Mouse (Mus musculus): ENCODE data around the gene Actbl2. TPM values are rescaled to one million over a fixed set of nuclear protein-coding genes. Genes with fewer than 3 reads are reported as not detected.

Actbl2 gene
- total RNA-seq, 2 experiments from 2014 or later = not detected

DNA sequence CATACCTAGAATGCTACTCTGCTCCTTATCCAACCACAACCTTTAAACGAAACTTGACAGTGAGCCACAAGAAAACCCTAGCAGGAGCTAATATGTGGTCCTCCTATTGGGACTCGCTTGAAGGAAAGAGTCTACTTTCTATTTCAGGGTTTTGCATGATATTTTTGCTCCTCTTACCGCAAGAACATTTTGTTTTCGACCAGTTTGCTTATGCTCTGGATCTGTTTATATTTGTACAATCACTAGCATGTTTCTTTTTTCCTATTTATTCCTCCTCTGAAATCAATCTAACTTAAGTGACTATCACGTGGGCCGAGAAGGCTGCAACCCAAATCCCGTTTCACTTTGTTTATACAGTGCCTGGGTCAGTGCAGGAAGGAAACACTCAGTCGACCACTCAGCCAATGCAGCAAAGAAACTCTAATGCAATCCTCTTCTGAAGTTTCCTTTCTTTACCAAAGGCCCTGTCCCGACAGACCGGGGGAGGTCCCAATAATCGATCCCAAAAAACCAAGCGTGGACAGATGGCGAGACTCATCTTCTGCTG, 15.0 kb downstream of the Actbl2 start:
- no peak for DNase-seq (ENCODE audit: low spot score in 2 of 2)

DNA sequence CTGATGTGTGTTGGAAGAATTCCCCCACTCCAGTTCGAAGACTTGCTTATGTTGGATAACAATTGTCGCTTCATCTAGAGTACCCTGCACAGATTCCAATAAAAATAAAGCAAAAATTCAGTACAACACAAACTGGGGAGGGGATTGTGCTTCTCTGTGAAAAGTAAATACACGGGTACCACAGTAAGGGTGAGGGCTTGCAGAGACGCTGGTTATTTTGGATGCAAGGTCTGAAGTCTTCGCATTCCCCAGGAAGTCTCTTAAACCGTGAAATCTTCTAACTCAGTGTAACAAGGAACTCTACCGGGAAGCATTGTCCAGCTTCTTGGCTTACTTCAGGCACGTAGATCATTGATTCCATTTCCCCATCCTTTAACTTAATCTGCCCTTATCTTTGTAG, 17.1 kb downstream of the Actbl2 start:
- DNase-seq (ENCODE audit: low spot score in 2 of 2) = no peak

GRCm38 (mm10) chr13:111286461-111287385, 31.9 kb downstream of the Actbl2 start:
- DNase-seq (ENCODE audit: low spot score in 2 of 2) = peak; percentile 23 to 46

DNA sequence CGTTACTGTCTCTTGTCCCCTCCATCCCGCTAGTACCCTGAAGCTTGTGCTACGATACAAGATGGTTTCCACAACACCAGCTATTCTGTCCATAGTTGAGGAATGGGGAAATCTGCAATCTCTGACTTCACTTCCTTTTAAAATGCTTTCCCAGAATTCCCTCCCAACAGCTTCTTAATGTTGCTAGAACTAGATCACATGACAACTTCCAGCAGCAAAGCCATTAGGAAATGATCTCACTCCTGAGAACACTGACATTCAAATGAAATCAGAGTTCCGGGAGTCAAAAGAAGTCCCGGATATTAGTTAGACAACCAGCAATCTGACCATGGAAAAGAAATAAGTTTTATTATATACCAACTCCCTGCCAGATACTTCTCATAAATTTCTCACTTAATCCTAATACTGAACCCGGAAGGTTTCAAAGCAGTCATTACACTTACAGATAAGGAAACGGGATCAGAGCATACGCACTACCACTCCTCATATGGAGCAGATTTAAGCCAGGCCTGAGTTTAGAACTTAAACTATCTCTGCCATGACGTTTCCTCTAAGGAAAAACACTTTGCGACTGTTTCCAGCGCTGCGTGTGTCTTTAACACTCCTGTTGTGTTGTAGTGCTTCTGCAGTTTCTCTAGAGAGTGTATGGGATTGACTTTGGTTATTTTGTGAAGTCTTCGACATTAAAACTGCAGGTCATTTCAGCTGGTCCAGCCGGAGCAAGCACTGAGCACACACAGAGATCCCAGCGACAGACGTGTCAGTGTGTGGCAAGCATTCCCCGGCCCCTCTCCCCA, 36.5 kb downstream of the Actbl2 start:
- DNase-seq (ENCODE audit: low spot score in 2 of 2) = no peak

- peak; percentile 70 to 77 for DNase-seq (ENCODE audit: low spot score in 2 of 2)
Measured at GRCm38 (mm10) chr13:111291958-111292493, 37.2 kb downstream of the Actbl2 start.

DNA sequence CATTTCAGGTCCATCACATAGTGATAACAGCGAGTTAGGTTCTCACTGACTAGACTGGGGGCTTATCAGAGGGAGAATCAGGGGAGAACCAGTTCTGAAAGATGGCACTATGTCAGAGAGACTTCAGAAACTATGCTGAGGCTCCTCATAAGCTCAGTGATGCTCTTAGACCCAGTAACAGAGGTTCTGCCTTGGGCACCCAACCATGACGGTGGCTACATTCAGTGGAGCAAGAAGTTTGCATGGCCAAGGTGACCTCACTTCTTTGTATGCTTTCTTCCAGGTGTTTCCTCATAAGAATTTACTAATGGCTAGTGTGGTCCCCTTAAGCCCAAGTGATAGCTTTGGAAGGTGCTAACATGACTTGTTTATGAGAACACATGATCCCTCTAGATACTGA, 38.7 kb downstream of the Actbl2 start:
- no peak for DNase-seq (ENCODE audit: low spot score in 2 of 2)

GRCm38 (mm10) chr13:111294965-111295494, 40.2 kb downstream of the Actbl2 start:
- DNase-seq (ENCODE audit: low spot score in 2 of 2) = no peak

- no peak for DNase-seq (ENCODE audit: low spot score in 2 of 2)
Measured at GRCm38 (mm10) chr13:111296029-111296428, 41.2 kb downstream of the Actbl2 start.

GRCm38 (mm10) chr13:111297614-111298013, 42.8 kb downstream of the Actbl2 start:
- DNase-seq (ENCODE audit: low spot score in 2 of 2) = no peak

- DNase-seq (ENCODE audit: low spot score in 2 of 2) = no peak
Measured at GRCm38 (mm10) chr13:111299145-111299713, 44.4 kb downstream of the Actbl2 start.

- no peak for DNase-seq (ENCODE audit: low spot score in 2 of 2)
Measured at GRCm38 (mm10) chr13:111300846-111301245, 46.0 kb downstream of the Actbl2 start.

DNA sequence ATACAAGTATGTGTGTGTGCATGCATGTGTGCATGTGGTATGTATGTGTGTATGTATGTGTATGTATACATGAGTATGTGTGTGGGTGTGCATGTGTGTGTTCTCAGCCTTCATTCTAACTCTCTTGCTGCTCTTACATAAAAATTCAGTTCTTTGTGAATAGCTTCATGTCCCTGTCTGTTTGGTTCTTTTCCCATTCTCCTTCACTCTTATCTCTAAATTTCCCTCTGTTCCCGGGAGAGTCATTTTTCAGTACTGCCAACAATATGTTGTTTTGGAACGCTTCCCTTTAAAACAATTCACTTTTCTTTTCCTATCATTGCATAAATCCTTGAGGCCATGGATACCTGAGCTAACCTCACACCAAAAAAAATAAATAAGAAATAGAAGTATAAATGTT, 46.6 kb downstream of the Actbl2 start:
- no peak for DNase-seq (ENCODE audit: low spot score in 2 of 2)

- DNase-seq (ENCODE audit: low spot score in 2 of 2) = no peak
Measured at GRCm38 (mm10) chr13:111304194-111304593, 49.4 kb downstream of the Actbl2 start.

DNA sequence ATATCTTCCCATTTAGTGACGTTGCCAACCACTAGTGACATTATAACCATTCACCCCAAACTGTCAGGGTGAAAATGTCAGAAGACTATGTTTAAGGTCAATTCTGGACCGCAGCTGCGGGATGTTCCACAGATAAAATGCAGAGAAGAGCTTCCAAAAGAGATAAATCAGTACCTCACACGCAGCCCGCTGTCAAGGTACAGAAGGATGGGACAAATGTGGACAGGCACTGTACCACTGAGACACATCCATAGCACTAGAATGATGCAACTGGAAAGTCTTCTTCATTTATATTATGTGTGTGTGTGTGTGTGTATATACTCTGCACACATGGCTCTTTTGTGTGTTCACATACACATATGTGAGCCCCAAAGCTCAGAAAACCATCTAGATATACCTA, 49.9 kb downstream of the Actbl2 start:
- no peak for DNase-seq (ENCODE audit: low spot score in 2 of 2)

Other genes starting within 250 kb of the Actbl2 start
- 10 to 100 TPM; 75.1 to 82.4 TPM for gene Gpbp1, start 235.1 kb downstream of the Actbl2 start, total RNA-seq (2021)

Measured in layer of hippocampus, postnatal 10 days (tissue).